Mouse (Mus musculus): ENCODE measurements around the gene Psph. TPM values are rescaled to one million over a fixed set of nuclear protein-coding genes. Genes with fewer than 3 reads are reported as not detected.

Psph gene
- total RNA-seq, 2 experiments from 2014 or later: 15.9 to 18.2 TPM

DNA sequence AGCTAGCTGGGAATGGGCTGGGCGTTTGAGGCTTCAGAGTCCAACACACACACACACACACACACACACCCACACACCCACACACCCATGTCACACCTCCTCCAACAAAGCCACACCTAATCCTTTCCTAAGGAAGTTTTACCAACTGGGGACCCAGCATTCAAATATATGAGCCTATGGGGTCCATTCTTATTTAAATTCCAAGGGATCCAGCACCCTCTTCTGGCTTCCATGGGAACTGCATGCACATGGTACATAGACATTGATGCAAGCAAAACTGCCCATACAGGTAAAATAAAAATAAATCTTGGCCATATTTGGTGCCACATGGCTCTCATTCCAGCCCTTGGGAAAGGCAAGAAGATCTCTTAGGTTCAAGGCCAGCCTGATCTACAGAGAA, 46.3 kb downstream of the Psph start:
- DNase-seq: peak; percentile 22

DNA sequence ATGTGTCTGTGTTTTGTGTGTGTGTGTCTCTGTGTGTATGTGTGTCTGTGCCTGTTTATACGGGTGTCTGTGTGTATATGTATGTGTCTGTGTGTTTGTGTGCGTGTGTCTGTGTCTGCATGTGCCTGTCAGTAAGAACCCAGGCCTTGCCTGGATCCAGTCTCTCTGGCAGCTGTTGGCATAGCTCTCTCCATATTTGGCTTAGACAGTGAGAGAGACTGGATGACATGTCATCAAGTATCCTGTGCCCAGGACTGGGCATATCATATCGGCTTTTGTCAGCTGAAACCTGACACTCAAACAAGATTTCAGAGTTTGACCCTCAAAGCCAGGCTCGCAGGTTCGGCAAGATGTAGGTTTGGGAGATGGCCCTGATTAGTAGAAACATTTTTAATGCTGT, 56.2 kb downstream of the Psph start:
- DNase-seq: peak; percentile 9

GRCm38 (mm10) chr5:129730344-129730743, 56.9 kb downstream of the Psph start:
- peak; percentile 43 for DNase-seq

DNA sequence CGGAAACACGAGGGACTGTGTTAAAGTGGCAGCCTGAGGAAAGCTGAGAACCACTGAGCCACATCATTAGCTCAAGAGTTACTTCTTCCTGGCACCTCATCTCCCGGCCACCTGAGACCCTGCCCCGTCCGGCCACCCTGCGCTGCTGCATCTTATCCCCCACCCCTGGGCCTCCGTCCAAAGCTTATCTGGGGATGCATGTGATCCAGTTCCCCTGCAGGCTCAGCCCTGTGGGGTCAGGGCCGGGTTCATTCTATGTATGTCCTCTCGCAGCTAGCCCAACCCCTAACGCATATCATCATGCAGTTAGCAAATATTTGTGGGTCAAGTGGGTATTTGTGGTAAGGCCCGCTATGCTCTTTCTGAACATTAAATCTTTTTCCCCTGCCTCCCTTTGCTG, 58.0 kb downstream of the Psph start:
- DNase-seq: peak; percentile 15

DNA sequence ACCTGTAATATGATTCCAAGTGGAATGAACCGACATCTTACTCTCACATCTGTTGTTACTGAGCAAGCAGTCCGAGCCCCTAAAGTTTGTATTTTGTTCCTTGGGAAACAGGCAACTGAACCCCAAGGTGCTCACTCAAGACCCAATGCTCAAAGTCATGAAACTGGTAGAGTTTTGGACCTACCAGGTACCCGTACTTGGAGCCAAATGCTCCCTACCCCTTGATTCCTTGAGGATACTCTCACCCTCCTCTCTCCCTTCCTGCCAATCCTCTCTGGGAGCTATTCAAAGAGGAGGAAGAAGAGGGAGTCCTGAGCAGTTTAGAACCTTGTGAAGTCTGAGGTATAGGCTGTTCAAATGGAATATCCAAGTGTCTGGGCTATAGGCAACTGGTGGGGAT, 60.5 kb downstream of the Psph start:
- no peak for DNase-seq

DNA sequence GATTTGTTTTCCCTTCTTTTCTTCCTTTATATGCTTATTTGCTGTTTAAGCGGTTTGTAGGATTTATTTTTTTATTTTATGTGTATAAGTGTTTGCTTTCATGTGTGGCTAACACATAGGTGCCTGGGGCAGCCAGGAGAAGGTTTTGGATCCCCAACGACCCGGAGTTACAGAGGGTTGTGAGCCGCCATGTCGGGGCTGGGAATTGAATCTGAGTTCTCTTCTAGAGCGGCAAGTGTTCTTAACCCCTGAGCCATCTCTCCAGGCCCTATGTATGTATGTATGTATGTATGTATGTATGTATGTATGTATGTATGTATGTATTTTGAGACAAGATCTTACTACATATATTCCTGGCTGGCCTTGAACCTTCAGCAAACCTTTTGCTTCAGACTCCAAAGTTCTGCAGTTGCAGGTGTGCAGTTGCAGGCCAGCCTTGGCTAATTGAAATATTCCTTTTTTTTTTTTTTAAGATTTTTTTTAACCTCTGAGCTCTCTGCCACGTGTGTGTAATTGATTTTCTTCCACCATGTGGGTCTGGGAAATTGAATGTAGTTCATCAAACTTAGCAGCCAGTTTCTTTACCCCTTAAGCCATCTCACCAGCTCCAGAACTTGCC, 61.4 kb downstream of the Psph start:
- DNase-seq: peak; percentile 24

GRCm38 (mm10) chr5:129724834-129725773, 62.1 kb downstream of the Psph start, which contains the start of gene Nipsnap2:
Gene Nipsnap2, plus strand, starts transcription at chr5:129725063.
- peak; percentile 92 for DNase-seq

- DNase-seq: no peak
Observed at GRCm38 (mm10) chr5:129724268-129724667, 63.0 kb downstream of the Psph start.

DNA sequence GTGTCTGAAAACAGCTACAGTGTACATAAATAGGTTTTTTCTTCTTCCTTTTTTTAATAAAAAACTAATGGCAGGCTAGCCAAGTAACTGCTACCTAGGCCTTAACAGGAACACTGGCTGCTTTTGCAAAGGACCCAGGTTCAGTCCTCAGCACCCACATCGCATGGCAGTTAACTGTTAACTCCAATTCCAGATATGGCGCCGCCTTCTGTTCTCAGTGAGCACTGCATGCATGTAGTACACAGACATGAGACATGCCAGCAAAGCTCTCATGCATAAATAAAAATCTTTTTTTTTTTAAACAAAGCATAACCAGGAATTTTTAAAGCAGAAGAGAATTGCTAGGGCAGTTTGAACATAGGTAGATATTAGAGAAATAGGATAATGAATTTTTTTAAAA, 67.1 kb downstream of the Psph start:
- no peak for DNase-seq

- DNase-seq: no peak
Observed at GRCm38 (mm10) chr5:129717016-129717415, 70.2 kb downstream of the Psph start.

Other genes starting within 250 kb of the Psph start
- under 1 TPM; 0.80 to 0.95 TPM for gene Mmp17, start 203.3 kb downstream of the Psph start, total RNA-seq (2021)
- 1 to 10 TPM; 3.1 to 3.2 TPM for gene Zfp11, start 117.3 kb downstream of the Psph start, total RNA-seq (2021)
- gene Sept14, start 78.9 kb downstream of the Psph start, total RNA-seq (2021): not detected
- gene Mrps17, start 72.0 kb downstream of the Psph start, total RNA-seq (2021): 10 to 100 TPM; 72.1 to 74.5 TPM
- gene Nipsnap2, start 62.4 kb downstream of the Psph start, total RNA-seq (2021): 100 to 1,000 TPM; 407 to 464 TPM
- gene Sumf2, start 59.5 kb upstream of the Psph start, total RNA-seq (2021): 10 to 100 TPM in 1 of 2 experiments, 1 to 10 TPM in 1; 9.8 to 13.5 TPM
- gene Chchd2, start 100.0 kb upstream of the Psph start, total RNA-seq (2021): 100 to 1,000 TPM; 404 to 489 TPM
- 1 to 10 TPM; 1.1 to 1.9 TPM for gene Zbed5, start 108.3 kb upstream of the Psph start, total RNA-seq (2021)
- 100 to 1,000 TPM; 199 to 205 TPM for gene Phkg1, start 111.1 kb upstream of the Psph start, total RNA-seq (2021)
- gene Nupr1l, start 121.1 kb upstream of the Psph start, total RNA-seq (2021): 1 to 10 TPM in 1 of 2 experiments, under 1 TPM in 1; 0.45 to 1.4 TPM
- gene Vkorc1l1, start 154.5 kb upstream of the Psph start, total RNA-seq (2021): 10 to 100 TPM; 17.6 to 18.5 TPM
- gene Gusb, start 215.6 kb upstream of the Psph start, total RNA-seq (2021): 10 to 100 TPM; 16.5 to 23.5 TPM
- 10 to 100 TPM; 10.2 to 10.3 TPM for gene Asl, start 241.8 kb upstream of the Psph start, total RNA-seq (2021)
- gene Crcp, start 241.8 kb upstream of the Psph start, total RNA-seq (2021): 10 to 100 TPM; 14.5 to 16.5 TPM

All from gastrocnemius, postnatal 10 days (tissue).